Mouse (Mus musculus) thymus, postnatal 10 days (tissue): ENCODE results near the gene Arf1.
A peak's percentile ranks its signal among the peaks of the same experiment; 100 is the strongest.

Experiments
- DNase-seq, 2 experiments: peaks; one replicate each; pipeline ENCODE4 v3.0.0; 2021; ENCODE audit warnings: low spot score in 2 of 2

Gene Arf1

GRCm38 (mm10) chr11:59192059-59192386 lies 36.0 kb downstream of the Arf1 start, which contains the start of gene Guk1:
Gene Guk1 (minus strand): TSS chr11:59192212.
- no peak for DNase-seq

GRCm38 (mm10) chr11:59191231-59192058 lies 36.6 kb downstream of the Arf1 start:
- peak; percentile 81 to 84 for DNase-seq

DNA sequence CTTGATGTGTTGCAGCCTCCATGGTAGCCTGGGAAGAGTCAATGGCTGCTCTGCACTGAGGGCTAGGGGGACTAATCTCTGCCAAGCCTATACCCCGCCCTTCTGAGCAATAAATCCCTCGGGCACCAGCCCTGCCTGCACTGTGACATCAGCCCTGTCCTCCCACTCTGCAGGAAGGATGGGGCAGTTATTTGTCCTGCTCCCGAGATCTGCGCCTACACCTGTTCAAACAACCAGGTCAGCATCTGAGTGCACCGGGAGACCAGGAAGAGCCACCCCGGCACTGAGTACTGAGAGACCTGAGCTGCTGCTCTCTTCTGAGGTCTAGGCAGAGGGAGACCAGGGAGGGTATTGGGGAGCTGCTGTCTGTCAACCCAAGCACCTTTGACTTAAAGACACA lies 40.4 kb downstream of the Arf1 start:
- DNase-seq: no peak

GRCm38 (mm10) chr11:59185490-59185889 lies 42.6 kb downstream of the Arf1 start:
- DNase-seq: no peak

DNA sequence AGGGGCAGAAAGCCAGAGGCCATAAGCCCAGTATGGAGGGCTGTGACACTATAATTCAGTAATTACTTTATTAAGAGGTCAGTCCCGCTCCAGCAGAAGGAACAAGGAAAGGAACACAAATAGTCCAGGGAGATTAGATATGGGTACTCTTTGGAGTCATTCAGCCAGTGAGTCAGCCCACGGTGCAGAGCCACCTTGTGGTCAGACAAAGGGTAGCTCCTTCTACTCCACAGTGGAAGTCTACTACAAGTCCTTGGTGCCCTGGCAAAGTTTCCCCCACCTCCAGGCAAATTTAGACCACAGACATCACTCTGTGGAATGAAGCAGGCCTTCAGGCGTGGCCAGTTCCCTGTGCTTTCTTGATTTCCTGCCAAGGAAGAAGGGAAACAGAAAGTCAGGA lies 44.2 kb downstream of the Arf1 start:
- DNase-seq: peak in 1 of 2 experiments; percentile 19

- no peak for DNase-seq
Observed at GRCm38 (mm10) chr11:59182864-59183331, 45.2 kb downstream of the Arf1 start, which contains the start of gene Gjc2. Gene Gjc2 (minus strand): TSS chr11:59183213.

DNA sequence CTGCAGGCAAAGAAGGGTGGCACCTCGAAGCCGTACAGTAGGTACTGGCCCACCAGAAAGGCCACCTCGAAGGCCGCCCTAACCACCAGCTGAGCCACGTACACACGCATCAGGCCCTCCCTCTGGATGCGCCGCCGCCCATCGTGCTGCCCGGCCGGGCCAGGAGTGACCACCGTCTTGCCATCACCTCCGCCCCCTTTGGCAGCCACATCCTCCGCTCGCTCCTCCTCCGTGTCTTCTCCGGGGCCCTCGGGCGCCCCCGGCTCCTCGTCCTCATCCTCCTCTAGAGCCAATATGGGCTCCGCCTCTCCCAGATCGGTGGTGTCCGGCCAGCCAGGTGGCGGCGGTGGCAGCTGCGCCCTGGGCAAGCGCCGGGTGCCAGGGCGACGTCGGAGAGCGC lies 51.1 kb downstream of the Arf1 start:
- no peak for DNase-seq

DNA sequence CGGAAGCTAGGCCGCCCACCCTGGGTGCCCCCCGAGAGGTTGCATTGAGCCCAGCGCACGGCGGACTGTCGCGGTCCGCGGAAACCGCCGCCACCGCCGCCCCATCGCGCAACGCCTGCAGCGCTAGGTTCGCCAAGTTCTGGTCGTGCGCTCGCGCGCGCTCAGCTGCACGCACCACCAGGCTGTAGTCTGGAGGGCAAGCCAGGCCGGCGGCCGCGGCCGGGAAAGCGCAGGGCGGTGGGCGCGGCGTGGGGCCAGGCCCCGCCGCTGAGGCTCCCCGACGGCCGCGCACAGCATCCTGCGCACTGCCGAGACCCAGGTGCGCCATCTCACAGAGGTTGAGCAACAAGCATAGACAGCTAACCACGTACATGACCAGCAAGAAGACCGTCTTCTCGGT lies 51.6 kb downstream of the Arf1 start:
- no peak for DNase-seq

- no peak for DNase-seq
Observed at GRCm38 (mm10) chr11:59174189-59174838, 53.8 kb downstream of the Arf1 start.

GRCm38 (mm10) chr11:59170549-59170948 lies 57.5 kb downstream of the Arf1 start:
- DNase-seq: no peak

- DNase-seq: no peak
Observed at GRCm38 (mm10) chr11:59169807-59170206, 58.3 kb downstream of the Arf1 start.

DNA sequence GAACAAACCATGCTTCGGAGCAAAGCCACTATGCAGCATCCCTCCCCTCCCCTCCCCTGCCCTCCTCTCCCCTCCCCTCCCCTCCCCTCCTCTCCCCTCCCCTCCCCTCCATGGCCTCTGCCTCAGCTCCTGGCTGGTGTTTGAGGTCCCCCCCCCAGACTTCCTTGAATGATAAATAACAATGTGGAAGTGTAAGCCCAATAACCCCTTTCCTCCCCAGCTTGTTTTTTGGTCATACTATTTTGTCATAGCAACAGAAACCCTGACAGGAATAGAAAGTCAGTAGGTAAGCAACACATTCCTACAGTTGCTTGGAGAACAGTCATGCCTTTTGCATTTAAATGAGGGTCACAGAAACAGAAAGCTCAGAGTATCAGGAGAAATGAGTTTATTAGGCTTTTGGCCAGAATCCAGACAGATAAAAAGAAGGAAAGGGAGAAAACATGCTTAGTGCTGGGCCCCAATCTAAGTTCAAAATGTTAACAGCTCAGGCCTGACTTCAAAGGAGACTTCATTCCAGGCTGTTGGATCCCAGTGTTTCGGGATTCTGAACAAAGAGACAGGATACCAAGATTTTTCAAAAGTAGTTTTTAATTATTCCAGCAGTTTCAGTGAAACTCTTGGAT lies 62.3 kb downstream of the Arf1 start:
- no peak for DNase-seq

DNA sequence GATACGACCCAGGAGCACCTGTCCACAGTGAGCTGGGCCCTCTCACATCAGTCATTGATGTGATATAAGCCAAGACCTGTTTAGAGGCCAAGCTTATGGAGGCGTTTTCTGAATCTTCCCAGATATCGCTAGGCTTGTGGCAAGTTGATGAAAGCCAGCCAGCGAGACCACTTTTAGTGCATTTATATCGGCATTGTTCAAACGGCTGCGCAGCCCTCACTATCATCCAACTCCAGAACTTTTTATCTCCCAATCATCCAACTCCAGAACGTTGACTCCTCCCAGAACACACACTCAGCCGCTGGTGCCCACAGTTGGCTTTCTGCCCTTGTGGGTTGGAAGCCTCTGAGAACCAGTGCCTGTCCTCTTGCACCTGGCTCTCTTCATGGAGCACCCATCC lies 63.7 kb downstream of the Arf1 start:
- DNase-seq: no peak

DNA sequence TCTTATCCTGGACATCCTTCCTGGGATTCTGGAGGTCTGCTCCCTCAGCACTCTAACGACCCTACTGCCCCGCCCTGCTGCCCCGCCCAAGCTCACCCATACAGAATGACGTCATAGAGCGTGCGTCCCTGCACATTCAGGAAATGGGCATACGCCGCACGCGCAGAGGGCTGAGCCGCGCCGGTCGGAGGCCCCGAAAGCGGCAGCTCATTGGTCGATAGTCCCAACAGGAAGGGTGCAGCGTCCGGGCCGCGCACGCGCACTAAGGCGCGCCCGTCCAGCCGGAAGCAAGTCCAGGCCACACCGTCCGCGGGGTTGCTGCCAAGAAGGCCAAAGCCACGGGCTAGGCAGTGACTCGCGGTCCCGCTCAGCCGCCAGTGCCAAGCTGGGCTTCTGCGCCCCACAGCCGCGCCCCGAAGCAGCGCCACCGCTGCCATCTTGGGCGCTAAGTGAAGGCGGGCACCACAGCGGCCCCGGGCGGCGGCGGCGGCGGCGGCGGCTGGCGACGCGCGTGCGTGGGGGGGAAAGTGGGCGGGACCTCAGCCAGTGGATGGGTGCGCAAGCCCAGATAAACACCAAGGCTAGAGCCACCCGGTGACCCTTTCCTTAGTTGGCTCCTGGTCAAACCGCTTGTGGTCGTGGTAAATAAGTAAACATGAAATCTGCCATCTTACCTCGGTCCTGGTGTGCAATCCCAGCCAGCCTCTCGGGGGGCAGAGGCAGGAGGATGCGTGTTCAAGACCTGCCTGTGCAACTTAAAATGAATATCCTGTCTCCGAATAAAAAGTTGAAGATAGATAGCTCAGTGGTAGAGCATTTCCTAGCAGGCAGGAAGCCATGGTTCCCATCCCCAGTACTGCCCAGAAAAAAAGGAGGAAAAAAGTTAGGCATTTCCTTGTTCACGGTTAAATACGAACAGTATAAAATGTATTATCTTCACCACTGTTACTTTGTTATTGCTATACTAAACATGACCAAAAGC lies 64.5 kb downstream of the Arf1 start, which contains the start of gene Iba57:
Iba57 (minus strand) TSS at position 485 of the 982 bp plus-strand sequence.
- peak; percentile 94 to 98 for DNase-seq

DNA sequence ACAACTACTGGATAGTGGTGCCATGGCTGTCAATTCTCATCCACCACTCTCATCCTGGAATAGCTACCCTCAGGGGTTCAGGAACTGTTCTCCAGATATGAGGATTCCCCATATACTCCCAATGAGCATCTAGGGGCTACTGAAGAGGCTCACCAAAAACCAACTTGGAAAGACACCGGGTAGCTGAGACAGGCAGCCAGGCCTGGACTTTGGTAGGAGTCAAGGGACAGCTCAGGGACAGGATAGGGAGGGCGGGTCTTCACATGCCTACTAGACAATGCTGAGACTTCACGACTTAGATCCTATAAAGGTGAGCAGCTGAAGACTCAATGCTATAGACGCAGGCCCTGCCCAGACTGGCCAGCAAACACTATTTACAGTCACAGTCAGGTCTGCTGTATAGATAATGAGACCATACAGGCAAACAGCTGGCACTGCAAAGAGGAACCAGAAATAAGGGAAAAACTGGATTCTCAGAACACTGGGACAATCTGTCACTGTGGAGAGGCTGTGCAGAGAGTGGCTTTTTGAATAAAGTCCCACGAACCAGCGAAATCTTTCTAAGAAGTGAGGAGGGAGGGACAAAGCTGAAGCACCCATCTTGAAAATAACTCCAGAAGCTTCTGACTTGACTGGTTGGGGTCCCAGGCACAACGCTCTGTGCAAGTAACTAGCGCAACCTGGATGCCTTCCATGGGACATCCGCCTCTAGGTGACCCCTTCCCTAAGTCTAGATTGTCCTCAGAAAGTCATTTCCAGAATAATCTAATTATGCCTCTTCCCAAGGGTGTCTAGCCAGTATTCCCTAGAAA lies 65.4 kb downstream of the Arf1 start:
- no peak for DNase-seq
